Mouse (Mus musculus): ENCODE data around the gene Tada2a.

The Tada2a gene

DNA sequence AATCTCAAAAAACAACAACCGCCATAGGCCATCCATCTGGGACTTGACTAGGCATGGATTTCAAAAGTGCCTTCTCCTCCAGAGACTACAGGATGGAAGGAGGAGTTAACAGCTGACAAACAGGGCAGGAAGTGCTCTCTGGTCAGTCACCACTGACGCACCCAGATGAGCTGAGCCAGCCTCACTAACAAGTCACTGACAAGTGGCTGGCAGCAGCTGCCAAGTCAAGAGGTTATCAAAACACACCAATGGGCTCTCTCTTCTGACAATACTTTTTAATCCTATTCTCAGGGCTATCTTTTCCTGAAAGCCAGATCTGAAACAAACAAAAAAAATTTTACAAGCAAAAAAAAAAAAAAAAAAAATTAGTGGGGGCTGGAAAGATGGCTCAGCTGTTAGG lies 66.6 kb downstream of the Tada2a start:
- no peak for DNase-seq

DNA sequence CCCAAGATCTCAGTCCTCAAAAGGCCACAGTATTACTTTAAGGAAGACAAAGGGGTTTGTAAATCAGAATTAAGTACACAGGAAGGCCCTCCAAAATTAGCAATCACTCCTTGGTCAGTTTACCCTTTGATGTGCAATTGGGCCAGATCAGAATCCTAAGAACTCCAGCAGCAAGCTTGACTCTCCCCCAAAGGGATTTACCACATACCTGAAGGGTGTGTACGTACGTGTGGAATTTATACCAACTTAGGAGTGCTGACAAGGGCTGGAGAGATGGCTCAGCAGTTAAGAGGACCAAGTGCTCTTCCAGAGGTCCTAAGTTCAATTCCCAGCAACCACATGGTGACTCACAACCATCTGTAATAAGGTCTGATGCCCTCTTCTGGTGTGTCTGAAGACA lies 67.5 kb downstream of the Tada2a start:
- DNase-seq = no peak

GRCm38 (mm10) chr11:84060635-84061034 lies 68.8 kb downstream of the Tada2a start:
- DNase-seq = no peak

DNA sequence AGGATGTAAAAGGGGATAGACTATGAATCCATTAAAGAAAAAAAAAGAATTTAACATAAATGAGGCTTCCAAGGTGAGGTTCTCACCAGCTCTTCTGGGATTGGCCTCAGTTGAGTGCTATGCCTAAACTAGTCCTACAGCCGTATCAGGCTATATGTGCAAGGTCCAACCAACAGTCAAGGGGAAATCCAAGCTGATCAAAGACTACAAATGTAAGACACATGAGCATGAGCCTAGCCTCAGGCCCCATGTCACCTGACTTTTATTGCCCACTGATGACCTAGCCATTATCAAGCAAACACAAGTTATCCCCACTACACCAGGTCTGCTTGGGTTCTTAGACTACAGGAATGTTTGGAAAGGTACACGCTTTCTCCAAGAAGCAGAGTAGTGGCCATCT lies 69.6 kb downstream of the Tada2a start:
- DNase-seq = no peak

- DNase-seq = no peak
Measured at GRCm38 (mm10) chr11:84057418-84057817, 72.0 kb downstream of the Tada2a start.

DNA sequence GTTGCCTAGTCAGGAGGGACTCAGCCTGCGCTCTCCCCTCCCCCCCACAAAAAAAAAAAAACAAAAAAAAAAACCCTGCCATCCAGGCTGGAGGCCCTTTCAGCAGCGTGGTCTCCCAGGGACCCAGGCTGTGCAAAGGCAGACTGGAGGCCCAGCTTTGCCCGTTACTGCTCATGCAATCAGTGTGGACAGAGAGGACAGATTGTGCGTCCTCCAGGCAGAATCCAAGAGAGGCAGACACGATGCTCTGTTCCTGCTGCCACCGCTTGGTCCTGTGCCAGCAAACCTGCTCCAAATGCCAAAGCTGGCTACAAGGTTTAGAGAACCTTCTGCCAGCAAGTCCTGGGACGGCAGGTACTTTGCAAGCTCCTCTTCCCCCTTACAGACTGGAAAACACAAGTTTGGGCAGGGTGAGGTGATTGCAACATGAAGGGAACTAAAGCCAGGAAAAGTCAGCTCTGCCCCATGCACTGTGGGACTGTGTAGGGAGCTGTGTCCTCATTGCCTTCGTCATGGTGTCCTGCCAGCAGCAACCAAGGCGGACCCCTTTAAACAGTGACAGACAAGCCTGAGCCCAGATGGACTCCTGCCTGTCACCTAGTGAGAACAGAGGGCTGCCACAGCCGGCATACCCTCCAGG lies 75.8 kb downstream of the Tada2a start:
- DNase-seq = peak; percentile 98

DNA sequence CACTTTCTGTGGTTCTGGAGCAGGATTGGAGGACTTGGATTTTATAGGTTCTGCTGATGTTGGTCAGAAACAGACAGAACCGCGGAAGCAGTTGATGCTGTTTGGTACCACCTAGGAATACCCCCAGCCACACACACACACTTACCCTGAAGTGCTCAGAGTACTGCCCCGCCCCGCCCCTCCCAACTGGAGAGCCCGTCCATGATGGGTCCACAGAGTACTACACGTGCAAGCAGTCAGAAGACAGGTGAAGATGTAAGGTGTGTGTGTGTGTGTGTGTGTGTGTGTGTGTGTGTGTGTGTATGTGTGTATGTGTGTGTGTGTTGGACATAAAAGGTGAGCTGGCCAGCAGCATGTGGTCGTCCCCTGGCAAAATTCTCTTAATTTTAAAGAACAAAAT lies 76.3 kb downstream of the Tada2a start:
- DNase-seq = no peak

- DNase-seq = peak; percentile 47 to 53
Measured at GRCm38 (mm10) chr11:84048411-84048810, 81.0 kb downstream of the Tada2a start.

- DNase-seq = no peak
Measured at GRCm38 (mm10) chr11:84047270-84047669, 82.1 kb downstream of the Tada2a start.

DNA sequence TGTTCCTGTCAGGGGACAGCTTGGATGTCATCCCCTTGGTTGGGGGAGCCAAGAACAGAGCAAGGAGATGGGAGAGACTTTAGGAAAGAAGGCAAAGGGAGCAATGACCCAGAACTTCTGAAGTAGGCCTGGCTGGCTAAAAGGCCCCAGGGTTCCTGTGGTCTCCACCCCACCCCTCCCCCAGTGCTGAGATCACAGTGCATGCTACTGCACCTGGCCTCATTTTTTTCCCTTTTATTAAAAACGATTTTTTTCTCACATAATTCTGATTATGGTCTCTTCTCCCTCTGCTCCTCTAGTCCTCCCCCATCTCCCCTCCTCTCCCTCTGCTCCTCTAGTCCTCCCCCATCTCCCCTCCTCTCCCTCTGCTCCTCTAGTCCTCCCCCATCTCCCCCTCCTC lies 84.4 kb downstream of the Tada2a start:
- DNase-seq = peak in 1 of 2 experiments; percentile 21

GRCm38 (mm10) chr11:84042808-84043762 lies 86.3 kb downstream of the Tada2a start:
- peak; percentile 81 to 83 for DNase-seq

DNA sequence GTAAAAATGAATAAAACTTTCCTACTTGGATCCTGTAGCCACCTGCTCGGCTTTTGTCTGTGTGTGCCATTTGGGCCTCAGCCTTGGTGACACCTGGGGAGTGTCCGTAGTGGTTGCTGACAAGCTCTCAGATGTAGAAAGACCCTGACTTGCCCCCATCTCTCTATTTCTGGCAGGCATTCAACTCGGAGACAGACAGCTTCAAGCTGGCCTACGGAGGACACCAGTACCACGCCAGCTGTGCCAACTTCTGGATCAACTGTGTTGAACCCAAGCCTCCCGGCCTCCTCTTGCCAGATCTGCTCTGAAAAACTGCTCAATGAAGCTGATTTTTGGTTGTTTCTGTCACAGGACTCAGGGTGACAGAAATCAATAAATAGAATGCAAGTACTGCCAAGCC lies 88.8 kb downstream of the Tada2a start:
- peak in 1 of 2 experiments; percentile 33 for DNase-seq

GRCm38 (mm10) chr11:84033671-84034070 lies 95.7 kb downstream of the Tada2a start:
- DNase-seq = no peak

DNA sequence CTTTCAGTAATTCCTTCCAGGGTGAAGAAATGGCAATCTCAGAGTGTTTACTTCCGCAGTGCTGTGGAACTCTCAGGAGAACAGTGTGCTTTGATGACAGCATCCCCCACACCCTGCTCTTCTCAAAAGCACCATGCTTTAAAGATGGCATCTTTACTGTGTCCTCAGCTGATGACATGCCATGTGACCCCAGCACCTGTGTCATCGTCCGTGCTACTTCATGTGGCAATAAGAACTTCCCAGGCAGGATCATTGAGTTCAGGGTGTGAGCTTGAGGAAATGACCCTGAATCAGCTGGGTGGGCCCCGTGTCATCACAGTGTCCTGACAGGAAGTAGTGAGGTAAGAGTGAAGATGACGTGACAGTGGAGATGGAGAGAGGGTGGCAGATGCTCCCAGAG lies 96.8 kb downstream of the Tada2a start:
- no peak for DNase-seq

GRCm38 (mm10) chr11:84031971-84032370 lies 97.4 kb downstream of the Tada2a start:
- peak; percentile 64 to 73 for DNase-seq

All from cerebellum, postnatal 10 days (tissue).